Mouse (Mus musculus): Measurements from ENCODE around the gene Gemin2.
A peak's percentile ranks its signal among the peaks of the same experiment; 100 is the strongest.
"Not testable (repeated sequence)": the region's sequence is repeated elsewhere in the genome, so short reads cannot be mapped to it uniquely, and the experiment has no call there.

The Gemin2 gene

GRCm38 (mm10) chr12:59013234-59013633 is at the start of gene Gemin2:
Gene Gemin2 (plus strand): TSS chr12:59013393.
- peak; percentile 94 for DNase-seq (ENCODE audit: low spot score)

GRCm38 (mm10) chr12:58964583-58964982 is 48.6 kb upstream of the Gemin2 start:
- DNase-seq (ENCODE audit: low spot score) = peak; percentile 13

- DNase-seq (ENCODE audit: low spot score) = no peak
Measured at GRCm38 (mm10) chr12:58976966-58977365, 36.2 kb upstream of the Gemin2 start.

GRCm38 (mm10) chr12:58981178-58981661 is 32.0 kb upstream of the Gemin2 start:
- not testable (repeated sequence) for DNase-seq (ENCODE audit: low spot score)

- no peak for DNase-seq (ENCODE audit: low spot score)
Measured at GRCm38 (mm10) chr12:58985766-58986165, 27.4 kb upstream of the Gemin2 start.

- DNase-seq (ENCODE audit: low spot score) = peak; percentile 20
Measured at GRCm38 (mm10) chr12:59010482-59010881, 2.7 kb upstream of the Gemin2 start.

GRCm38 (mm10) chr12:59011275-59011843 is 1.8 kb upstream of the Gemin2 start:
- DNase-seq (ENCODE audit: low spot score) = no peak

GRCm38 (mm10) chr12:59011844-59012709 is 1.1 kb upstream of the Gemin2 start, which contains the start of gene Sec23a:
Gene Sec23a (minus strand): TSS chr12:59012017.
- peak; percentile 98 for DNase-seq (ENCODE audit: low spot score)

- DNase-seq (ENCODE audit: low spot score) = peak; percentile 19
Measured at GRCm38 (mm10) chr12:59012710-59013091, 492 bp upstream of the Gemin2 start.

- DNase-seq (ENCODE audit: low spot score) = no peak
Measured at GRCm38 (mm10) chr12:59017970-59018369, 4.8 kb downstream of the Gemin2 start.

GRCm38 (mm10) chr12:59019891-59020290 is 6.7 kb downstream of the Gemin2 start:
- DNase-seq (ENCODE audit: low spot score) = no peak

GRCm38 (mm10) chr12:59021306-59021705 is 8.1 kb downstream of the Gemin2 start:
- no peak for DNase-seq (ENCODE audit: low spot score)

GRCm38 (mm10) chr12:59032101-59032500 is 18.9 kb downstream of the Gemin2 start:
- no peak for DNase-seq (ENCODE audit: low spot score)

GRCm38 (mm10) chr12:59039162-59039970 is 26.2 kb downstream of the Gemin2 start:
- DNase-seq (ENCODE audit: low spot score) = no peak

GRCm38 (mm10) chr12:59039971-59040844 is 27.0 kb downstream of the Gemin2 start:
- peak; percentile 88 for DNase-seq (ENCODE audit: low spot score)

- DNase-seq (ENCODE audit: low spot score) = no peak
Measured at GRCm38 (mm10) chr12:59040851-59041250, 27.7 kb downstream of the Gemin2 start.

GRCm38 (mm10) chr12:59052470-59052869 is 39.3 kb downstream of the Gemin2 start:
- DNase-seq (ENCODE audit: low spot score) = no peak

- DNase-seq (ENCODE audit: low spot score) = no peak
Measured at GRCm38 (mm10) chr12:59053166-59053565, 40.0 kb downstream of the Gemin2 start.

- DNase-seq (ENCODE audit: low spot score) = no peak
Measured at GRCm38 (mm10) chr12:59053976-59054375, 40.8 kb downstream of the Gemin2 start.

- no peak for DNase-seq (ENCODE audit: low spot score)
Measured at GRCm38 (mm10) chr12:59055196-59055850, 42.1 kb downstream of the Gemin2 start.

- DNase-seq (ENCODE audit: low spot score) = no peak
Measured at GRCm38 (mm10) chr12:59056222-59056621, 43.0 kb downstream of the Gemin2 start.
